Mouse (Mus musculus) G1E (cell line): ENCODE measurements at regions not wholly inside any gene's neighbourhood (a gene's known extent, or its start where the extent isn't known, plus 50 kb on each side); places are given as distances from the start of the nearest gene placed in this dataset.
"Not testable (repeated sequence)": the region's sequence is repeated elsewhere in the genome, so short reads cannot be mapped to it uniquely, and the experiment has no call there.

Experiments
- ATAC-seq: 2 replicates; pipeline ENCODE4 v1.8.0; 2016; ENCODE audit warnings: mild to moderate bottlenecking; ENCODE audit not compliant: insufficient number of reproducible peaks, poor library complexity, low FRiP score, severe bottlenecking; ENCODE audit errors: extremely low read depth
- DNase-seq: peaks from one replicate; pipeline ENCODE4 v3.0.0; 2012; ENCODE audit warnings: low spot score
- H3K27me3 ChIP-seq: 2 replicates; pipeline ENCODE4 v1.6.1; 2012; ENCODE audit warnings: mild to moderate bottlenecking, low read length, inconsistent platforms; ENCODE audit not compliant: insufficient read depth
- H3K36me3 ChIP-seq: replicated peaks from 2 replicates; pipeline ENCODE3; 2012; ENCODE audit warnings: mild to moderate bottlenecking, inconsistent platforms
- H3K4me1 ChIP-seq: 2 replicates; pipeline ENCODE4 v1.6.1; 2012; ENCODE audit warnings: low read depth, low read length, inconsistent platforms, mixed read lengths; ENCODE audit not compliant: insufficient read depth
- H3K4me3 ChIP-seq: 2 replicates; pipeline ENCODE4 v1.5.1; 2012; ENCODE audit warnings: low read depth, mild to moderate bottlenecking, inconsistent platforms, low read length, moderate library complexity, mixed read lengths
- H3K9me3 ChIP-seq: replicated peaks from 2 replicates; pipeline ENCODE4 v1.6.1; 2012; ENCODE audit warnings: inconsistent platforms
- CTCF ChIP-seq: IDR thresholded peaks from 2 replicates; pipeline ENCODE4 v1.5.1; 2012; ENCODE audit warnings: low read depth, low read length, inconsistent platforms, mixed read lengths
- GATA1 ChIP-seq: IDR thresholded peaks from 2 replicates; pipeline ENCODE4 v1.6.1; 2012; ENCODE audit warnings: borderline replicate concordance, low read length, inconsistent platforms, mixed read lengths
- GATA2 ChIP-seq: IDR thresholded peaks from 2 replicates; pipeline ENCODE4 v1.6.1; 2012; ENCODE audit warnings: low read depth, low read length, inconsistent platforms, borderline replicate concordance
- POLR2AphosphoS5 ChIP-seq: IDR thresholded peaks from 2 replicates; pipeline ENCODE4 v1.6.1; 2012; ENCODE audit warnings: low read depth, low read length, inconsistent platforms; ENCODE audit not compliant: insufficient replicate concordance
- TAL1 ChIP-seq: conservative IDR thresholded peaks from 2 replicates; pipeline ENCODE4 v1.6.1; 2012; ENCODE audit warnings: low read depth, low read length, inconsistent platforms, mixed read lengths

GRCm38 (mm10) chr9:9311627-9312265, 72.8 kb upstream of the Arhgap42 start:
- ATAC-seq (no peak), DNase-seq (no peak)
- Histone ChIP-seq H3K36me3 (no peaks in the 10 kb centered on the region), H3K4me3 (no peak overlapping the region), H3K27me3 (no peaks in the 10 kb centered on the region), H3K4me1 (no peaks in the 10 kb centered on the region), H3K9me3 (no peaks in the 10 kb centered on the region)
- TF ChIP-seq CTCF: no peak
- no peak for TF ChIP-seq GATA2
- TF ChIP-seq POLR2AphosphoS5: no peak
- TF ChIP-seq TAL1: no peak
- TF ChIP-seq GATA1: no peak

- ATAC-seq, H3K9me3 ChIP-seq, H3K4me1 ChIP-seq, H3K36me3 ChIP-seq, H3K4me3 ChIP-seq, H3K27me3 ChIP-seq, DNase-seq: not testable (repeated sequence)
Measured at GRCm38 (mm10) chr9:9311040-9311583, 72.2 kb upstream of the Arhgap42 start.

GRCm38 (mm10) chr9:9290767-9291166, 51.9 kb upstream of the Arhgap42 start:
- TF ChIP-seq GATA1: no peak
- TF ChIP-seq POLR2AphosphoS5: no peak
- no peak for TF ChIP-seq TAL1
- TF ChIP-seq CTCF: no peak
- TF ChIP-seq GATA2: no peak
- no peaks in the 10 kb centered on the region for H3K36me3 ChIP-seq
- no peak for DNase-seq
- no peak for ATAC-seq
- no peaks in the 10 kb centered on the region for H3K27me3 ChIP-seq
- H3K4me3 ChIP-seq: no peak overlapping the region
- H3K4me1 ChIP-seq: no peaks in the 10 kb centered on the region
- H3K9me3 ChIP-seq: no peaks in the 10 kb centered on the region

- Histone ChIP-seq H3K4me3 (no peak overlapping the region), H3K9me3 (no peaks in the 10 kb centered on the region), H3K36me3 (no peaks in the 10 kb centered on the region), H3K4me1 (no peaks in the 10 kb centered on the region), H3K27me3 (no peaks in the 10 kb centered on the region)
- ATAC-seq: no peak
- TF ChIP-seq GATA1 (no peak), GATA2 (no peak), CTCF (no peak), TAL1 (no peak), POLR2AphosphoS5 (no peak)
- no peak for DNase-seq
Measured at GRCm38 (mm10) chr9:9289570-9289969, 50.7 kb upstream of the Arhgap42 start.
